Mouse (Mus musculus) ES-Bruce4 (cell line): ENCODE results near the gene Gtf2e1. TPM values are rescaled to one million over a fixed set of nuclear protein-coding genes. Genes with fewer than 3 reads are reported as not detected.
A peak's percentile ranks its signal among the peaks of the same experiment; 100 is the strongest.

Experiments used
- H3K27ac ChIP-seq: 2 replicates; pipeline ENCODE4 v1.5.1; 2012; ENCODE audit warnings: low read length, inconsistent platforms; ENCODE audit not compliant: insufficient read depth
- H3K27me3 ChIP-seq: 2 replicates; pipeline ENCODE4 v1.6.1; 2012; ENCODE audit warnings: mild to moderate bottlenecking, low read length, inconsistent platforms; ENCODE audit not compliant: control insufficient read depth, poor library complexity, insufficient read depth, severe bottlenecking
- H3K36me3 ChIP-seq: 2 replicates; pipeline ENCODE4 v1.6.1; 2012; ENCODE audit warnings: inconsistent platforms, mild to moderate bottlenecking, low read length, moderate library complexity; ENCODE audit not compliant: control insufficient read depth, poor library complexity, insufficient read depth, severe bottlenecking
- H3K4me1 ChIP-seq: one replicate; pipeline ENCODE4 v1.8.1; 2011; ENCODE audit warnings: low read length; ENCODE audit not compliant: control insufficient read depth, insufficient read depth
- H3K4me3 ChIP-seq: 2 replicates; pipeline ENCODE4 v1.5.1; 2011; ENCODE audit warnings: low read depth, mild to moderate bottlenecking, low read length
- H3K9ac ChIP-seq: 2 replicates; pipeline ENCODE4 v1.6.1; 2012; ENCODE audit warnings: low read depth, mild to moderate bottlenecking, inconsistent platforms; ENCODE audit not compliant: poor library complexity, severe bottlenecking
- H3K9me3 ChIP-seq: replicated peaks from 2 replicates; pipeline ENCODE4 v1.6.1; 2012; ENCODE audit warnings: mild to moderate bottlenecking, low read length, inconsistent platforms; ENCODE audit not compliant: control insufficient read depth, poor library complexity, insufficient read depth, severe bottlenecking
- CTCF ChIP-seq: IDR thresholded peaks from one replicate; pipeline ENCODE4 v1.8.1; 2011; ENCODE audit warnings: low read depth, low read length
- EP300 ChIP-seq: IDR thresholded peaks from 2 replicates; pipeline ENCODE4 v1.6.1; 2011; ENCODE audit warnings: low read depth, low read length; ENCODE audit not compliant: insufficient read depth
- POLR2A ChIP-seq: IDR thresholded peaks from one replicate; pipeline ENCODE4 v1.8.1; 2011; ENCODE audit warnings: low read length; ENCODE audit not compliant: insufficient read depth
- polyA plus RNA-seq: library from polyadenylated mRNA; stranded (reverse); fragments of >200 nt; gene quantifications from 2 replicates; pipeline ENCODE4 v1.2.4, GENCODE M21; 2011; ENCODE audit warnings: low read depth; ENCODE audit not compliant: missing spikeins, insufficient read depth, insufficient read length

Gene Gtf2e1
- polyA plus RNA-seq, 1 experiment: 68.9 TPM

DNA sequence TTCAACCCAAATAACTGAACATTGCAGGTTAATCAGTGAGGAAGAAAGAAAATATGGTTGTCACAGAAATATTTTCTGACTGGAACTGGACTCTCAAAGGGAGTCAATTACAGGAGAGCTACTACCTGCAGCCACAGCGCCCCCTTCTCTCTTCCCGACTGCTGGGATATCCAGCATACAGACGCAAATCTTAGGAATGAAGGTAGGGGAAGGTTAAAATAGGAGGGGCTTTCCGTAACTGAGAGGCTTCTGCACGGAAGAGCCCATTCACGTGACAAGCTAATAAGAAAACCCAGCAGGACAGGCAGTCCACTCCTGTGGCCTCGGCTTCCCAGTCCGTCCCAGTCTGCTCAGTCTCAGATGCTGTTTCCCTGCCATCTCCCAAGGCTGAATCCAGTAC is 24.9 kb downstream of the Gtf2e1 start:
- no peak for TF ChIP-seq POLR2A
- TF ChIP-seq EP300: no peak
- TF ChIP-seq CTCF: peak; percentile 3

DNA sequence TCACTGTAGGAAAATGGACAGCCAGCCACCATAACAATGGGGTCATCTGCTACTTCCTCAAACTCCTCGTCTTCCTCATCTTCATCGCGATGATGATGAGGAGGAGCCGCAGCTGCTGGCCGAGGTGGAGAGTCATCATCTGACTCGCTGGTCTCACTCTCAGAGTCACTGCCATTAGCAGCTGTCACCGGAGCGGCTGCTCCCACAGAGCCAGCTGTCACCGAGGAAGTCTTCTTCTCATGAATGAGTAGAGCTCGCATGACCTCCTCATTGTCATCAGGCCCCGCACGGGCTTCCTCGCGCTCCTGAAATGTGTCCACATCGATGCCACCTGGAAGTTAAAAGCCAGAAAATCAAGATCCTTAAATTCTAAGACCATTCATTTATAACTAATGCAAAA is 28.1 kb downstream of the Gtf2e1 start:
- TF ChIP-seq POLR2A: no peak
- no peak for TF ChIP-seq EP300
- no peak for TF ChIP-seq CTCF
- Histone ChIP-seq H3K9ac (no peak overlapping the region), H3K36me3 (peaks cover 49% of the 10 kb centered on the region)

More for the DNA sequence above, 24.9 kb downstream of the Gtf2e1 start:
- Histone ChIP-seq H3K9ac (no peak overlapping the region), H3K27ac (no peak overlapping the region), H3K36me3 (peaks cover 58% of the 10 kb centered on the region), H3K9me3 (no peaks in the 10 kb centered on the region), H3K4me1 (no peaks in the 10 kb centered on the region), H3K27me3 (no peaks in the 10 kb centered on the region), H3K4me3 (no peak overlapping the region)

DNA sequence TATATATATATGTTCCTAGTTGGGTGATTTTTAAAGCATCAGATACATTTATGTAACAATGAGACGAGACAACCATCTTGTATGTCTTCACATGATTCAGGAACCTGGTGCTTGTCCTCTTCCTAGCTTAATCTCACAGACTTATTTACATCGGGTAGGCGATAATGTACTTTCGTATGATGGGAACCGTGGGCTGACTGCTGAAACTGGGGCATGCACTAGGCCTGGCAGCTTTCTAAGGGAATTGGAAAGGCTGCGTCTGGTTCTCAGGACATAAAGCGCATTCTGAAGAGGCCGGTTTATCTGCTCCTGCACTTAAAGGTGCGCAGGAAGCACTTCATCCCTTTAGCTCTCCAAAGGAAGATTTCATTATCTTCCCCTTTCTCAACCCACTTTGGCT is 32.8 kb downstream of the Gtf2e1 start:
- Histone ChIP-seq H3K36me3 (peaks cover 19% of the 10 kb centered on the region), H3K9ac (no peak overlapping the region), H3K4me3 (no peak overlapping the region), H3K4me1 (no peaks in the 10 kb centered on the region), H3K9me3 (no peaks in the 10 kb centered on the region), H3K27ac (no peak overlapping the region), H3K27me3 (no peaks in the 10 kb centered on the region)
- TF ChIP-seq POLR2A: no peak
- TF ChIP-seq CTCF: no peak
- TF ChIP-seq EP300: no peak

More for the DNA sequence above, 28.1 kb downstream of the Gtf2e1 start:
- no peaks in the 10 kb centered on the region for H3K4me1 ChIP-seq
- H3K9me3 ChIP-seq: no peaks in the 10 kb centered on the region
- H3K27me3 ChIP-seq: no peaks in the 10 kb centered on the region
- H3K27ac ChIP-seq: no peak overlapping the region
- no peak overlapping the region for H3K4me3 ChIP-seq

DNA sequence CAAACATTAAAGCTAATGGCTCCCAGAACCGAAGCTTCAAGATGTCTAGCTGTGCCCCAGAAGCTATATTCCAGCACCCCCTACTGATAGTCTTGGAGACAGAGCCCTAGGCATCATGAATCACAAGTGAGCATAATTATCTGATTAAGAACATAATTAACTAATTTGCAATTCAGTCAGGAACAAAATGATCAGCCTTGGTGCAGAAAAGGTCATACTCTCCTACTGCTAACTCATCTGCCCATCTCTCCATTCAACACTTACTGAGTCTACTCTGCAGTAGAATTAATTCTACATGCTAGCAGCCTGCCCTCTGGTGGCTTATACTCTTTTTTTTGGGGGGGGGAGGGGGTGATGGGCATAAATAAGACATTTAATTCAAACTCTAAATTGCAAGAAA is 35.1 kb downstream of the Gtf2e1 start:
- H3K36me3 ChIP-seq: peaks cover 2% of the 10 kb centered on the region
- no peaks in the 10 kb centered on the region for H3K4me1 ChIP-seq
- H3K9ac ChIP-seq: no peak overlapping the region
- TF ChIP-seq EP300: no peak
- H3K9me3 ChIP-seq: no peaks in the 10 kb centered on the region
- H3K4me3 ChIP-seq: no peak overlapping the region
- no peak overlapping the region for H3K27ac ChIP-seq
- H3K27me3 ChIP-seq: no peaks in the 10 kb centered on the region

DNA sequence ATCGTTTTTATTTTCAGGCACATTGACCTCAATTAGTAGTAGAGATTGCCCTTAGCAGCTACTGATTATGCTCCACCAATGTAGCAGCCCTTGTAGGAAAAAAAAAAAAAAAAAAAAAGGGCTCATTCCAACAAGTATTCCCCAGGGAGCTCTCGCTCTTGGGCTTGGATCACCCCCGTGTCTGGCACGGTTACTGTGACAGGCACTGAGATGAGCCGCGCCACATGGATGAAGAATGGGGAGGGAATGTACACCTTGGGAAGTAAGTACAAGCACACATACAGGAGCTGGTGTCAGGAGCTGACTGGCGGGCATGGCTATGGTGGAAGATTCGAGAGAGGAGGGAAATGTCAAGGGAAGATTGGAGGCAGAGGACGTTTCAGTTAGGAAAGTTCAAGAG is 41.0 kb downstream of the Gtf2e1 start:
- Histone ChIP-seq H3K9ac (no peak overlapping the region), H3K27me3 (no peaks in the 10 kb centered on the region), H3K36me3 (no peaks in the 10 kb centered on the region), H3K4me1 (no peaks in the 10 kb centered on the region), H3K9me3 (no peaks in the 10 kb centered on the region), H3K4me3 (no peak overlapping the region), H3K27ac (no peak overlapping the region)
- TF ChIP-seq EP300: no peak
- no peak for TF ChIP-seq POLR2A
- no peak for TF ChIP-seq CTCF

DNA sequence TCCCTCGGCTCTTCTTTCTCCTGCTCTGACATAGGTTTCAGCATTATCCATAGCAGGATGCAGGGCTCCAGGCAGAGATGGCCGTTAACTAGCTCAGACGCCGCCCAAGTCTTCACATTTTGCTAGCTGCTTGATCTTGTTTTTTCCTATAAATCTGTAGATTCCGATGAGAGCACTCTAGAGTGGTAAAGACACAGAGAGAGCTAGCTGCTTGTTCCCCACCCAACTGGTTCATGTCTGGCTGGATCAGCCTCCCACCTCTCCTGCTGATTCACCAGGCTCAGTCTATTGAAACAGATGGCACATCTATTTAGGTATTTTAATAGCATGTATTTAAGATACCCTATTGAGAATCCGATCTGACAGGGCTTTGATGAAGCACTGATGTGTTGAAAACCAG is 44.6 kb downstream of the Gtf2e1 start:
- Histone ChIP-seq H3K9me3 (no peaks in the 10 kb centered on the region), H3K27ac (no peak overlapping the region)

More for the DNA sequence above, 44.6 kb downstream of the Gtf2e1 start:
- Histone ChIP-seq H3K4me1 (no peaks in the 10 kb centered on the region), H3K27me3 (no peaks in the 10 kb centered on the region), H3K36me3 (no peaks in the 10 kb centered on the region), H3K9ac (no peak overlapping the region), H3K4me3 (no peak overlapping the region)
- TF ChIP-seq EP300: no peak
- no peak for TF ChIP-seq CTCF
- no peak for TF ChIP-seq POLR2A
